Mouse (Mus musculus) urinary bladder, postnatal 10 days (tissue): Measurements from ENCODE around the gene Zfp362.
A peak's percentile ranks its signal among the peaks of the same experiment; 100 is the strongest.

Experiments used
- DNase-seq: peaks from one replicate; pipeline ENCODE4 v3.0.0; 2022; ENCODE audit warnings: low spot score

Zfp362 gene

DNA sequence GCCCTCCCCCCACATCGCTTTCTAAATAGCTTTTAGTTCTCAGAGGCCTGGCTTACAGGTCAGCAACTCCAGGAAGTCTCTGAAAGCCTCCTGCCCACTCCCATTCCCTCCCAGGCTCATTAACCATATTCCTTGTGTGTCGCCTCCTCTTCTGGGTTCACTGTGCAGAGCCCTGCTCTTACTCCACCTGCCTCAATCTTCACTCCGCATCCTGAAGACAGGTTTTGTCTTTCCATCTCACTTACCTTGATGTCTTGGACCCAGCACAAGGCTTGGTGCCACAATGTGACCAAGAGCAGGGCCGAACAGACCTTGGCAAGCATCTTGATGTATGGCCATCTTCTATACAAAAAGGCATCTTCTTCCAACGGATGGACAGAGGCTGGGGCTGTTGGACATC is 46.6 kb downstream of the Zfp362 start:
- no peak for DNase-seq

DNA sequence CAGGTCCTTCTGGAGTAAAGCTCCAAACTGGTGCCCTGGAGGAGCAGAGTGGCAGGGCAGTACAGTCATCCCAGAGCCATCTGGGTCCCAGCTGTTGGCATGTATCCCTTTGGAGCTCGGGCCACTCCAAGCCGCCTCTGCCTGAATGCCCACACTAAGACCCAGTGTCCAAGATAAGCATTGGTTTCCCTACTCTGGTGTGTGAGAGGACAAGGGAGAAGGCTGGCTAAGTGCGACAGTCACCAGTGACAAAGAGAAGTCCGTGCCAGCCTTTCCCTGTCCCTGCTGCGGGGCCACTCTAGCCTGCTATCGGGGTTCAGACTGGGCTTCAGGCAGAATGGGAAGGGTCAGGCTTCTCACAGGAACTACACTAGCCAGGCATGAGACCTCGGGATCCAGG is 49.9 kb downstream of the Zfp362 start:
- DNase-seq, result no peak

DNA sequence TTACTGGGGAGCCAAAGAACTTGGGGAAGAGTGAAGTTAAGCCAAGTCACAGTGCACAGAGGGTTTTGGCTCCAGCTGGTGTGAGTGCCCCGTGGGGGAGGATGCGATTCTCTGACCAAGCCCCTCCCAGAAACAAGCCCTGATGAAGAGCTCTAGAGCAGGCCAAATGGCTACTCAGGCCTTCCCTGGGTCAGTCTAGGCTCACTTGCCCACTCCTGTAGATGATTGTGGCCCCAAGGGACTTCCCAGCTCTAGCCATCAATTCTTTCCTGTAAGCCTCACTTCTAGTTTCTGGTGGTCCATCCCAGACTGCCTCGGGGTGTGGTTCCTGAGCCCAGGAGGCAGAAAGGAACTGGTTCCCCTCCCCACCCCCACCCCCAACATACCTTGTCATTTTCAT is 50.8 kb downstream of the Zfp362 start, which contains the start of gene A3galt2:
Gene A3galt2 (plus strand): TSS at position 301 of the 400 bp plus-strand sequence.
- no peak for DNase-seq

DNA sequence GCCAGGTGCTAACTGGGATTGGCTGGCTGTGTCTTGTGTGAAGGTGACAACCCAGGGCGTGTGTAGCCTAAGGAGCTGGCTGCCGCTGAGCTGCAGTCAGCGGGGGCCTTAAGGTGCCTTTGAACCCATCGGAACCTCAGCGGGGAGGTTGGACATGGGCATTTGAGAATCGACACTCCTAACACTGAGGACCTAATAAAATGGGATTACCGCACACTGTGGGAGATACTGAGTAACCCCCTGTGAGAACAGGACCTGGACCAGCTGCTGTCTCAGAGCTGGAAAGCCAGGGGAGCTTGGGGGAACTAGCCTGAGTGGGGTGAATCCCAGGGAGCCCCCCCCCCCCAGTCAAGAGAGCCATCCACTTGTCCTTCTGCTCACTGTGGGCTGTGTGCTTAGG is 52.3 kb downstream of the Zfp362 start:
- DNase-seq, result peak; percentile 8

DNA sequence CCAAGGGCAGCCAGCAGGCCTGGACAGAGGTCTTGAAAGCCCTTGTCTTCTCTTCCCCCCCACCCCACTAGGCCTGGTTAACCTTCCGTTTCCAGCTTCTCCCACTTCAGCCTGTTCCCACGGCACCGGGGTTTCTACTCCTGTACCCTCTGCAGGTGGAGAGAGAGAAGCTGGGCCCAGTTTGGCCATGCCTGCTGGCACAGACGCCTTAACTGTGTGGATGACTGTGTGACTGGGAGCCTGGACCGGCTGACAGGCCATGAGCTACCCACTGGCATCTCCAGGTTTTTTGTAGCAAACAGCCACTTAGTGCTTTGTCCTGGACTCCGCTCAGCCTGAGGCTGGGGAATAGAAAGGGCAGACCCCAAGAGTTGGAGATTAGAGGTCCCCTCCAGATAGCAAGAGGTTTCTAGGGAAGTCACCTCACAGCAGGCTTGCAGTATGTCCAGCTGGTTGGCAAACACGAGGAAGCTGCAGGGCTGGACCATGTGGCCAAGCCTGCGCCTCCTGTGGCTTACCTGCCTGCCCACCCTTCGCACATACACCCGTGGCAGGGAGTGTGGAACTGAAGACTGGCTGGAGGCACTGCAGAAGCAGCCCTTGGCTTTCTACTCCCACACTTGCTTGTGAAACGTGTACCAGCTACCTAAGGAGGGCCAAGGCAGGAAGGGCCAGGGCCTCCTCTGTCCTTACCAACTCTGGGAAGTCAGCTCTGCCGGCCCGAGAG is 53.7 kb downstream of the Zfp362 start:
- no peak for DNase-seq

DNA sequence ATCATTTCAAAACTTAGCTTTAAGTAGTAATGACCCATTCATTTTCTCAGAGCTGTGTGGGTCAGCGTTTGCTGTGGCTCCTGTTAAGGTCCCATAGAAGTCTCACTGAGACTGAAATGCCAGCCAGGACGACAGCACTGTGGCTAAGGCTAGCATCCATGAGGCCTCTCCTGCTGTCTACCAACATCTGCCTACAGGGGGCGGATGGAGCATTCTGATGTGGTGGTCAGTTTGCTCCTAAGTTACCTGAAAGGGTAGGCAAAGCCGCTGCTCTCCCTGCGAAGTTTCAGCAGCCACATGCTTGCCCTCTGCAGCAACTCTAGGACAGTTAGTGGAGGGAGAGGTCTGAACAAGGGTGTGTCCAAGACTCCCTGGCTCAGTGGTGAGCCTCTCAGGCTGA is 54.8 kb downstream of the Zfp362 start:
- no peak for DNase-seq

DNA sequence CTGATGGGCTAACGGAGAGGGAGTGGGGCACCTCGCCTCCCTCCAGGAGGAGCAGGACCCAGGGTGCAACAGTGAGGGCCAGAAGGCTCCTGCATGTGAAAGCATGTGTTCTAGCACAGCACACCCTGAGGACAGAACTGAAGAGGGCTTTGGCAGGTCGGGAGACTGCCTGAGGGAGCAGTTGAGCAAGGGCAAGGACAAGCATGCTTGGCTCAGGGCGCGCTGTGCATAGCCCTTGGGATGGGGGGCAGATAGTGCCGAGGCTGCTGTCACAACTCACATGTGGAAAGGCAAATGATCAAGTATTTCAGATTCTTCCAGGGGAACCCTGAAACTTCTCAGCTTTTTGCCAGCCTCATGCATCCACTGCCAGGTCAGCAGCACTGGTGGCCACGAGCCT is 57.5 kb downstream of the Zfp362 start:
- DNase-seq, result no peak

DNA sequence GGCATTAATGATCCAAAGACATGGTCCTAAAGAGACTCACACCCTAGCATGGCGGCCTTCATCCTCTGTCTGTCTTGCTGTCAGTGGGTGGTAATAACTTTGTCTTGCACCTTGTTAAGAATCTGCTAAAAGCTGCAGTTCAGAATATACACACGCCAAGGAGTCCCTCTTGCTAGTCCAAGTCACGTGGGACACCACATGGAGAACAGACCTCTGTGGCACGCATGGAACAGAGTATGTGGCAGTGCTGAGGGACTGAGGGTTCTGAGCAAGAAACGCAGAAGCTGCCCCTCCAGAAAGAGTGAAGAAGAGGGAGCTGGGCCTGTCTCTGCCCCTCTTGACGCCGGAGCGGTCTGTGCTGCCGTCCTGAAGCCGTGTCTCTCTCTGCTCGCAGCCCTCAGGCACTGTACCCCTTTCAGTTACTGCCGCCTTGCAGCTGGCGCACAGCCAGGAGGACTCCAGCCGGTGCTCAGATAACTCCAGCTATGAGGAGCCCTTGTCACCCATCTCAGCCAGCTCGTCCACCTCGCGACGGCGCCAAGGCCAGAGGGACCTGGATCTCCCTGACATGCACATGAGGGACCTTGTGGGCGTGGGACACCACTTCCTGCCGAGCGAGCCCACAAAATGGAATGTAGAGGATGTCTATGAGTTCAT is 58.1 kb downstream of the Zfp362 start:
- DNase-seq, result no peak

DNA sequence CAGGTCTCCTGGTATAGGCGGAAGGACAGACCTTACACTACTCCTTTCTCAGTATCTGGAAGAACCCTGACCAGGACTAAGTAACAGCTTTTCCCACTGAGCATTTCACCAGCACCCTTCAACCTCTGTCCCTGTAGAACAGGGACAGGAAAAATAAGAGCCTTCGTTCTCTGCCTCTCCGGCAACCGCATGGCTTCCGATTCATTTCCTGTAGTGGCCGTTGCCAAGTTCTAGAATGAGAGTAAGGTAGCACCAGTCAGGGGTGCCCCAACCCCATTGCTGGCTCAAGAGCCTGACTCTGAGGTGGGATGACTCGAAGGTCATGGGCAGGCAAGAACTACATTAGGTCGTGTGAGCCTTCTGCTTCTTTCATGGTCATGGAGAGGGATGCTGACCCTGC is 60.7 kb downstream of the Zfp362 start:
- DNase-seq, result no peak

DNA sequence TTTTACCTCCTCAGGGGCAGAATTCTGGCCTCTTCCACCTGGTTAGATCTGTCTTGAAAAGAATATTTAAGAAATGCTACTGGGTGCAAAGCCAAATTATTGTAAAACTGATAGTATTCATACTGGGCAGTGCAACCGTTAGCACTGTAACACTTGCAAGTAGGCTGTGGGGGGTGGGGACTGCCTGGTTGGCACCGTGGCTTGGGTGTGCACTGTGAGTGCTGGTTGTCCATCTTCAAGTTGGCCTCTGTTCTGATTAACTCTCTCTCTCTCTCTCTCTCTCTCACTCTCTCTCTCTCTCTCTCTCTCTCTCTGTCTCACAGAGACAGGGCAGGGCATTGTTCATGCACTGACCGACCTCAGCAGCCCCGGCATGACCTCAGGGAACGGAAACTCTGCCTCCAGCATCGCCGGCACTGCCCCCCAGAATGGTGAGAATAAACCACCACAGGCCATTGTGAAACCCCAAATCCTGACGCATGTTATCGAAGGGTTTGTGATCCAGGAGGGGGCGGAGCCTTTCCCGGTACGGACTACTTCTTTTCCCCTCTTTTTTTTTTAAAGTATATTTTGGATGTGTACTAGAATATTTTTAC is 62.7 kb downstream of the Zfp362 start:
- no peak for DNase-seq

DNA sequence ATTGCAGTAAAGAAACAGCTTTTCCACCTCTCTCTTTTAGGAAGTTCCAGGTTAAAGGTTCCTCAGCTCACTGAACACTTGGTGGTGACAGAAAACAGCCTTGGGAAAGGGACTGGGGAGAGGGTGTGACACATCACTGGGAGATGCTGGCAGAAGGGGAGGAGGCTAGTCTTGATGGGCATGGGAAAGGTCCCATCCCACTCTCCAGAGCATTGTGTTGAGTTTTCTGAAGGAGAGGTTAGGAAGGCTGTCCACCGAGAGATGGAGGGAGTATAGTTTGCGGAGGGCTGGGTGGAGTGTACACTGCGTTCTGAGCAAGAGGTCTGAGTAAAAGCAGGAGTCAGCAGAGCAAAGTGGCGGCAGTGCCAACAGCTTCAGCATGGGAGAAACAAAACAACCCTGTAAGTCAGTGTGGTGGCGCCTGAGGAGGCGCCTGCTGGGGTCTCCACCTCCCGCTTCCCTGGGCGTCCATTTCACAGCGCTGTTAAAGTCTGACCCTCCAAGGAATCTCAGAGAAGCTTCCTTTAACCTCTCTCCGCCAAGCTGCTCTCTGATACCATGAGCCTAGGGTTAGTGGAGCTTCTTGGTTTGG is 63.4 kb downstream of the Zfp362 start:
- no peak for DNase-seq

DNA sequence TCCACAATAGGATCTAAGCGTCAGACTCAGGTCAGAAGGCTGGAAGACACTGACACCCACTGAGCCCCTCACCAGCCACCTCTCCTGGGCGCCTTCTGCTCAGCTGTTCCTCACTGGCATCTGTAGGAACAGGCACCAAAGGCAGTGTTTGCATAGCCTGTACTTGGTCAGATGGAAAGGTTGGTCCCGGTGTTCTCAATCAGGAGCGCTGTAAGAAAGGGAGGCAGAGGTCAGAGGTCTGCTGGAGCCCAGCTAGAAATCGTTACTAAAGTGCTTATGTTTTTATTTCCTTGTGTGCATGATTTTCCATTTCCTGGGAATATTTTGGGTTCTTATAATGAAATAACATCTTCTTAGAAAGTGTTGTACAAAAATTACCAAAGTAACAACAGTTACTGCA is 63.9 kb downstream of the Zfp362 start:
- no peak for DNase-seq

DNA sequence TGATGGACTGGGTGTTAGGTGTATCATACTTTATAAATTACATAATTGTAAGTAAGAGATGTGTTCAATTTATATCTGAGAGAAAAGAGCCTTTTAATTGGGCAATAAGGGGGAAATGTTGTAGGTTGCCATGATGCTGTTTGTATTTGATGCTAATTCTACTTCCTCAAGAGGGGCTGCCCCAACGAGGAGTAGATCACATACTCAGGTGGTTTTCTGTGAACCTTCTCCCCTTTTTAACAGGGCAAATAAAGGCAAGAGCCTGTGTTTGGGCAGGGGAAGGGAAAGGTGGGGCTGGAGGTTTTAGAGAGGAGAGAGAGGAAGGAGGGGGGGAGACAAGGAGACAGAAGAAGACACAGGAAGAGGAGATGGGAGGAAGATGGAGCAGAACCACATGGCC is 65.0 kb downstream of the Zfp362 start:
- no peak for DNase-seq

DNA sequence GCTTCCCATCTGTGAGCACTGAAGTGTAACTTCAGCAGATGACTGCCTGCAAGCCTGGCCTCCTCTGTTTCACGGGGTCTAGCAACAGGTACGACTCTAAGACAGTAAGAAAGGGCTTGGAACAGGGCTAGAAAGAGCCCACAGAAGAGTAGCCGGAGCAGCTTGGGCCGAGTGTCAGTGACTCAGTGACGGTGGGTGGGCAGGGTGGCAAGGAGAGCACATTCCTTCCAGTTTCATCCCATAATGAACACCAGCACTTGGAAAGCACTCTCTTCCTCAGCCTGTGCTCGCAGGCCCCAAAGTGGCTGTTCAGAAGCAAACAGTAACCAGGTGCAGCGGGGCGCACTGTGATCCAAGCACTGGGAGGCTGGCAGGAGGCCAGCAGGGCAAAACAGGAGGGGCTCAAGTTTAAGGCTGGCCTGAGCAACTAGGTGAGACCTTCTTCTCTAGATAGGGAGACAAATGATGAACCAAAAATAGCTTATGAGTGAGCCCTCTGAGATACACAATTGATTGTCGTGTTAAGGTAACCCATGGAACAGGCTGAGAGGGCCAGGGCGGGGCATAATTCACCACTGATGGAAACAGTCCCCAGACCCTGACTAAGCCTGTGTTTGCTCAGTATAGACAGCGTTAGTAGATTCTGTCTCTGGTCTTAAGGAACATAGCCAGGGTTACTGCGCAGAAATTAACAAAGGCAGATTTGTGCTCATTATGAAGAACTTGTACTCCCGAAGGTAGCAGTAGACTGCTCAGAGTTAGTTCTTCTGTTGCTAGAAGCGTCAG is 67.8 kb downstream of the Zfp362 start:
- no peak for DNase-seq

DNA sequence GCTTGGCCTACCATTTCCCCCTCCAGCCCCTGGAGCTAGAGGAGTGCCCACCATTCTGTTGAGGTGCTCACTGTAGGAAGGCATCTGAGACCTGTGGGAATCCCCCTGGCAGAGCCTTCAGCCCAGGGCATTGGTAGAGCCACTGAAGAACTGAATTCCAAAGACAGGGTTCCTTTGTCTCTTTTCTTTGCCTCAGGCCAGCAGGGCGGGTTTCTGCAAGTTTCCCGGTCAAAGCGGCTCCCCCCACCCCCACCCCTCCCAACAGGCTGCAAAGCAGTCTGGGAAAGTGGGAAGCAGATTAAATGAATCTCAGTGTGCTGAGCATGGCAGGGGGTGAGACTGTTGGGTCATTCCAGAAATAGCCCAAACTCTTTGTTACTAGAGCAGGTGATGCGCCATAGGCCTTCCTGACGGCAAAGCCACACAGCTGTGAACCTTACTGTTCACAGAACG is 68.7 kb downstream of the Zfp362 start:
- no peak for DNase-seq

DNA sequence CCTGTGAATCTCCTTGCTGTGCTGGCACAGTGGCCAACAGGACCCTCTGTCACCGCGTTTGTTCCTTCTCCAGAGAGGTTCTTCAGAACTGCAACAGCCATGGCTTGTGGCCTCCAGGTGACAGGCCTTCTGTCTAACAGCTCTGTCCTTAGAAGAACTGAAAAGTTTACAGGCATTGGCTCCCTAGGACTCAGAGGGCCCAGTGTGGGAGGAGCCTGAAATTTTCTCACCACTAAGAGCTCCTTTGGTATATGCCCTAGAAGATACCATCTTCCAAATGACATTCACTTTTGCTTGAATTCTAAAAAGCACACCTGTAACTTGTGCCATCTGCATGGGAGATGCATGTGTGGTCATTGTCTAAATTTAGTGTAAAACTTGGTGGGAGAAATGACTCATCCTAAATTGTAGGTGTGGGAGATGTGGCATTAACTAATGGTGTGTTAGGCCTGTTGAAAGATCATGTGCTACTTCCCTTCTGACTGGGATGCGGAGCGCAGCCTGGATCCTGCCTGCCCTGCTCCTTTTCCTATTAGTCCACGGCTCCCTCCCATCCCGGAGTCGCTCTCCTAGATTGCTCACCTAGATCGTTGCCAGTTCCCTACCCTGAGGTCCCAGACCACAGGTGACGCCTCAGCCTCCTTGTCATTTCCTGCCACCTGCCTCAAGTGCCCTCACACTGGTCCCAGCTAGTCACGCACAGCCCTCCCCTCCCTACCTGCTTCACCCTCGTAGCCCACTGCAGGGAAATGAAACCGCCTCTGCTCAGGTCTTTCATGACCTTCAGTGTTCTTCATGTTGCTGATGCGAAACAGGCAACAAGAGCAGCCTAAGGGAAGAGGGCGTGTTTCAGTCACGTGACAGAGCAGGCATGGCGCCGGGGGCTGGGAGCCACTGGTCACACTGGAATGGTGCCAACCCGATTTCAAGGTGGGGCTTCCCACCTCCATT is 70.8 kb downstream of the Zfp362 start:
- no peak for DNase-seq

DNA sequence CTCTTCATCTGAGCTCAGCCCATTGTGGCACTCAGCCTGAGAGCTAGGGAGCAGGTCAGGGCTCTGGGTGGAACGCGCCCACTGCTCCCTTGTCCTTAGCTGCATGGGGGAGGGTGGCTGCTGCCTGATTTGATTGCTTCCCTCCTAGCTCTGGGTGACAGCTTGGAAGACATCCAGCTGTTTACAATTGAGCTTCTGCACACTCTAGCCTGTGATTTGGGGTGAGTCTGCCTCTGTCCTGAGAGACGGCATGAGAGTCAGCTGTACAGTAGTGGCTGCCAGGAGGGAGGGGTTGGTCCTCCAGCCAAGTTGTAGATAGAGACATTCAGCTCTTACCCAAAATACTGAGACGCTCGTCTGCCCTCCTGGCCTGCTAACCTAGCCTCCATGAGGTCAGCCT is 71.6 kb downstream of the Zfp362 start:
- no peak for DNase-seq

DNA sequence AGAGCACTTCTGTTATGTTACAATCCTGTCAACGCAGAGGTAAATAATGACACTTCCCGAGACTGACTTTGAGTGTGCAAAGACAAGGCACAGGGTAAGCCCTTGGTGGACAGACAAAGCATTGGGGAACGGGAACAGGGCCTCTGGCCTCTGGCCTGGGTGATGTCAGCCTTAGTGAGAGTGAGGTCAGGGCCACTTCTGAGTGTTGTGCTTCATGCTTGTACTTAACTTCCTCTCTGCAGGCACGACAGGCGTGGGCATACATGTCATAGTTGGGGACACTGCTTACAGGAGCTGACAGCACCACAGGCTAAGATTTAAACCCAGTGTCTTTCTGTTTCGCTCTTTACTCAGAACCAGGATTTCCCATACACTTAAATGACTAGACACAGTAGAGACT is 72.3 kb downstream of the Zfp362 start:
- DNase-seq, result no peak

DNA sequence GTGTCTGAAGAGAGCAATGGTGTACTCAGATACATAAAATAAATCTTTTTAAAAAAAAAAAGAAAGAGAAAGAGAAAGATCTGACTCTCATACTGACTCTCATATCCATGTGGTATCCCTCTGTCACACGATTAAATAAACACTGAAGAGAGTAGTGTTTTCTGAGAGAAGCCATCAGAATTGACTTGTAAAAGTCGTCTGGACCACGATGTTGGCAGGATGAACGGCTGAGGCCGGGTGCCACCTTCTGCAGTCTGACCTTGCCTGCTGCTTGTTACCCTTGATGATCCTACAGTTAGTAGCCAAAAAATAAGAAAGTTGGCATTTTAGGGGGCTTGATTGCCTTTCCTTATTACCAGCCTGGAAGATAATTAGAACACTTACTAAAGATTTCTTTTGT is 73.1 kb downstream of the Zfp362 start:
- DNase-seq, result no peak

DNA sequence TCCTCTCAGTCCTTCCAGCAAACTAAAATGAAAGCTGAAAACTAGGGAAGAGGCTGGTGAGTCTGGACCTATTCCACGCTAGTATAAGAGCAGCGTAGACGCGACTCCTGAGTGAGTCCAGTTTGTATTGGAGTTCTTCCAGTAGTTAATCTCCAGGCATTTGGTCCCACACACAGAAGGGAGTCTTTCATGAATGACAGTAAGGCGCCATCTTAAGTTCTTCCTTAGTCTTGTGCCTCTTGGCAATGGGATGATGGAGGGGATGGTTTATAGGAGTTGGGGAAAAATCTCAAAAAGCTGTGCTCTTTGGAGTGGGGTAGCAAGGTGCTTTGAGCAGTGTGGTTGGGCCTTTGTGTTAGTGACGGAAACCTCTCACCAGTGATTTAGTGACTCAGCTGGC is 75.6 kb downstream of the Zfp362 start:
- DNase-seq, result no peak

DNA sequence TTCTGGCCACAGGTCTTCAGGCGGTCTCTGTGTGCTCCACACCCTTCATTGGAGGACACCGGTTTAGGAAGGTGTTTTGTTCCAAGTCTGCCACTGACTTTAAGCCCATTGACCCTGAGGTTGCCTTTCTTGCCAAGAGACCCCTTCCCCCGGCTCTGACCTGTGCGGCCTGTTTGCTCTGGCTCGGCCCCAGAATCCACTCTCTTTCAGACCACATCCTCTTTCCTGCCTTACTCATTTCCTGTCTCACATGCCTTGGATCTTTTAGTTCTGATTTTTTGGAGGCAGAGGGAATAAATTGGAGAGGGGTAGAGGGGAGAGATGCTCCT is 76.2 kb downstream of the Zfp362 start:
- DNase-seq, result no peak
